Mouse (Mus musculus) spleen, adult 2 months (tissue): ENCODE results near the gene Fcgr1.

Source experiments
- CTCF ChIP-seq: fragments of 200-500 bp; IDR thresholded peaks from 2 replicates; pipeline ENCODE4 v1.5.1; 2011; ENCODE audit warnings: mild to moderate bottlenecking, inconsistent platforms; ENCODE audit not compliant: insufficient read depth, insufficient read length, insufficient replicate concordance; ENCODE audit errors: extremely low read depth
- POLR2A ChIP-seq: fragments of 200-500 bp; IDR thresholded peaks from 2 replicates; pipeline ENCODE4 v1.6.1; 2011; ENCODE audit warnings: low read depth, low read length, inconsistent platforms

DNA sequence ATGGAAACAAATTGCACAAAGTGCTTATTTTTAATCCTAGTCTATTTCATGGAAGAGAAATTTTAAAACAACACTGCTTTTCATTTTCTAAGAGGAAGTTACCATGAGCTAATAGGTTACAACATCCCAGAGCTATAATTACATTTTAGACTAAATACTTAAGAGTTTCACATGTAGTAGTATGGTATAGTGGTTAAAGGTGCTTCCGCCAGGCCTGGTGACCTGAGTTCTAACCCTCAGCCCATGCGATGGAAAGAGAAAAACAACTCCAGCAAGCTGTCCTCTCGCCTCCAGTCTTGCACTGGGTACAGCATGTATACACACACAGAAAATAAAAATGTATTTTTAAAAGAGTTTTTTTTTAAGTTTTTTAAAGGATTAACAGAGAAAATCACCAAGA is 42.0 kb downstream of the Fcgr1 start:
- TF ChIP-seq POLR2A (no peak), CTCF (no peak)
